Mouse (Mus musculus) ES-E14 (cell line): ENCODE data around the gene St3gal5. TPM values are rescaled to one million over a fixed set of nuclear protein-coding genes. Genes with fewer than 3 reads are reported as not detected.

Experiments
- DNase-seq: peaks from one replicate; pipeline ENCODE4 v3.0.0-alpha.2; 2013; ENCODE audit warnings: low read depth, low spot score
- H3K27ac ChIP-seq: 2 replicates; pipeline ENCODE4 v1.5.1; 2012; ENCODE audit warnings: low read depth, mild to moderate bottlenecking, low read length, moderate library complexity, mixed read lengths; ENCODE audit not compliant: poor library complexity, insufficient read depth, severe bottlenecking
- H3K36me3 ChIP-seq: 2 replicates; pipeline ENCODE4 v1.6.1; 2012; ENCODE audit warnings: mild to moderate bottlenecking, low read length, moderate library complexity, mixed read lengths; ENCODE audit not compliant: control insufficient read depth, poor library complexity, insufficient read depth, severe bottlenecking
- H3K4me1 ChIP-seq, 2 experiments: fragments of 150-350 bp in 1 of 2; sonication (generic) in 1 of 2; 2 replicates each; pipeline ENCODE4 v1.6.1; 2012; ENCODE audit warnings: low read length in 2 of 2, mild to moderate bottlenecking in 1 of 2, mixed read lengths in 1 of 2; ENCODE audit not compliant: control insufficient read depth in 2 of 2, insufficient read depth in 2 of 2, poor library complexity in 1 of 2
- H3K4me3 ChIP-seq, 2 experiments: fragments of 150-350 bp in 1 of 2; sonication (generic) in 1 of 2; 2 replicates each; pipeline ENCODE4 v1.5.1; 2012; ENCODE audit warnings: low read length in 2 of 2, low read depth in 1 of 2, mild to moderate bottlenecking in 1 of 2, mixed read lengths in 1 of 2; ENCODE audit not compliant: insufficient read depth in 1 of 2, poor library complexity in 1 of 2, severe bottlenecking in 1 of 2
- H3K9ac ChIP-seq: 2 replicates; pipeline ENCODE4 v1.6.1; 2012; ENCODE audit warnings: low read depth, mild to moderate bottlenecking, low read length, mixed read lengths; ENCODE audit not compliant: poor library complexity, insufficient read depth, severe bottlenecking
- H3K9me3 ChIP-seq: fragments of 150-350 bp; sonication (generic); 2 replicates; pipeline ENCODE4 v1.6.1; 2012; ENCODE audit warnings: low read depth, mild to moderate bottlenecking, low read length; ENCODE audit not compliant: control insufficient read depth, insufficient read depth
- CHD2 ChIP-seq: IDR thresholded peaks from 2 replicates; pipeline ENCODE4 v1.6.1; 2014; ENCODE audit warnings: mild to moderate bottlenecking, low read depth, low read length, inconsistent platforms
- HCFC1 ChIP-seq: IDR thresholded peaks from 2 replicates; pipeline ENCODE4 v1.6.1; 2012; ENCODE audit warnings: low read length, inconsistent platforms, borderline replicate concordance; ENCODE audit not compliant: insufficient read depth
- MAFK ChIP-seq: IDR thresholded peaks from 2 replicates; pipeline ENCODE4 v1.6.1; 2014; ENCODE audit warnings: mild to moderate bottlenecking, low read depth, low read length, inconsistent platforms; ENCODE audit not compliant: insufficient read depth
- ZC3H11A ChIP-seq: IDR thresholded peaks from 2 replicates; pipeline ENCODE4 v1.6.1; 2012; ENCODE audit warnings: low read depth, mild to moderate bottlenecking, inconsistent platforms, low read length, borderline replicate concordance
- ZNF384 ChIP-seq: IDR thresholded peaks from 2 replicates; pipeline ENCODE4 v1.6.1; 2012; ENCODE audit warnings: low read depth, low read length, inconsistent platforms
- in situ Hi-C, 2 experiments: fragments of 600-800 bp; cut with MboI; formaldehyde crosslinking; loops; one replicate each; pipeline ENCODE4 v1.15.1; 2025; ENCODE audit warnings: low sequenced_read_pairs in 2 of 2, inconsistent platforms in 1 of 2; ENCODE audit not compliant: unreplicated experiment in 2 of 2
- total RNA-seq: library from RNA; depleted of rRNA; stranded (reverse); fragments of 300-350 nt; gene quantifications from 2 replicates; pipeline ENCODE4 v1.2.3, GENCODE M21; 2012

The St3gal5 gene
- total RNA-seq, 1 experiment: 13.3 TPM

DNA sequence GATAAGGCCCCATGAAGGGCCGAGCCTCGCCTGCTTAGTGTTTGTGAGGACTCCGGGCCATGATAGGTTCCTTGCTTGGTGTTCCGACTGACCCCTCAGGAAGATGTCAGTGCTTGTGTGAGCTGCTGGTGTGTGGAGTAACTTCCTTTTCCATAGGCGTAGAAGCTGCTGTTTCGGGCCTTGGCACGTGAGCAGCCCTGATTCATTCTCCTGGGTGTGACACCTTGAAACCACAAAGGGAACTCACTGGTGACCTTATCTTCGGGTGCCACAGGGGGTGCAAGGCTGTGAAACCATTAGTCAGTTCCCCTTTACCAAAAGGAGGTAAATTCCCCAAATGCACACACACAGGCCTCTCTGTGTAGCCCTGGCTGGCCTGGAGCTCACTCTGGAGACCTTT is 43.0 kb downstream of the St3gal5 start:
- Histone ChIP-seq H3K4me3 (no peak overlapping the region), H3K9ac (no peak overlapping the region), H3K27ac (no peak overlapping the region), H3K4me1 (no peaks in the 10 kb centered on the region), H3K9me3 (no peaks in the 10 kb centered on the region), H3K36me3 (no peaks in the 10 kb centered on the region; the same call in 1 of the 2 replicates)
- no peak for TF ChIP-seq HCFC1
- no peak for TF ChIP-seq CHD2
- no peak for TF ChIP-seq MAFK
- no peak for TF ChIP-seq ZC3H11A
- TF ChIP-seq ZNF384: no peak
- DNase-seq: no peak
- in situ Hi-C loops: no loop called here

DNA sequence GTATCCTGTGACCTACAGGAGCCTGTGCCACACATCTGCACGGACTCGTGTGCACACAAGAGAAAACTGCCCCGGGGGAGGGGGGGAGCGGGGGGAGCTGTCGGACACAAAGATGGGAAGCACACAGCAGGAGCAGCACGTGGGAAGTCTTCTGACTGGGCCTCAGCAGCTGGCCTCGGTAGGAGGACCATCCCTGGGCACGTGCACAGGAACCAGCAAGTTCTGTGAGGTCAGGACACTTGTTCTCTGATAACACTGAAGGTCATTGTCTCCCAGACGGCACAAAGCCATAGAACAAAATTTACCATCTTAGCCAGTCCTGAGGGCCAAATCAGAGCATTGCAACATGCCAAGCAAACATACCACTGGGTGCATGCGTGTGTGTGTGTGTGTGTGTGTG is 43.8 kb downstream of the St3gal5 start:
- Histone ChIP-seq H3K27ac (no peak overlapping the region), H3K9me3 (no peaks in the 10 kb centered on the region), H3K9ac (no peak overlapping the region), H3K4me1 (no peaks in the 10 kb centered on the region), H3K36me3 (no peaks in the 10 kb centered on the region; the same call in 1 of the 2 replicates), H3K4me3 (no peak overlapping the region)
- DNase-seq: no peak
- TF ChIP-seq CHD2 (no peak), ZC3H11A (no peak), HCFC1 (no peak), ZNF384 (no peak), MAFK (no peak)
- in situ Hi-C loops: no loop called here

DNA sequence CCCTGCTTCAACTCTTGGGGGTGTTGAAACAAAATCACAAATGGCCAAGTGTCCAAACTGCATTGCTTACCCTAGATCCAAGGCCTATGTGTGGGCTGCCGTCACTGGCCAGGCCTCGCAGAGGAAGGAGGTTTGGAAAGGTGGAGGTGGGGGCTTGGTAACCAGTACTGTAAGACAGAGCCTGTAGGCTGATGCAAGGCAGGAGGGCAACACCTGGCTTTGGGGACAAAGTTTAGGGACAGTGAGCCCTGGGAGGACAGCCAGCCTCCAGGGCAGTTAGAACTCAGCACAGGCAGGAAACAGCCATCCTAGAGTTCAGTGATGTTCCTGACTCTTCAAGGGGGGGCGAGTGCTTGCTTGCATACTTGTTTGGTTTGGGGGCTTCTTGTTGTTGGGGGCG is 45.2 kb downstream of the St3gal5 start:
- no peak for DNase-seq
- in situ Hi-C loops: no loop called here
- Histone ChIP-seq H3K9ac (no peak overlapping the region), H3K9me3 (no peaks in the 10 kb centered on the region), H3K36me3 (no peaks in the 10 kb centered on the region), H3K4me1 (no peaks in the 10 kb centered on the region), H3K27ac (no peak overlapping the region), H3K4me3 (no peak overlapping the region)
- TF ChIP-seq HCFC1: no peak
- TF ChIP-seq CHD2: no peak
- TF ChIP-seq ZNF384: no peak
- TF ChIP-seq MAFK: no peak
- TF ChIP-seq ZC3H11A: no peak

DNA sequence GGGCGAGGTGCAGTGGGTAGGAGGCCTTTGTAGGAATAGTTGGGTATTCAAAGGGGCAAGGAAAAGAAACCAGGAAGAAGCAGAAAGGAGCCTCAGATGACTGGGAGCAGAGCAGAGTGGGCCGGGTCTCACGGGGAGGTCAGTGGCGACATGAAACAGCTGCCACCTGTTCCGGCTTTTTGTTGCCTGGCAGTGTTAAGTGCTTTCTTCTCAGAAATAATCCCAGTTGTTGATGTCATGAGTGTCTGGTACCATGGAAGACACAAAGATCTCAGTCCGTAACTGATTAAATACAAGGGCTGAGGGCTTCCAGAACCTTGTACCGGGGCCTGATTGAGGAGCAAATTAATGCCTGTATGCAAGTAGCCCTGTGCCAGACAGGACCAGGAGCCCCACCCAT is 47.0 kb downstream of the St3gal5 start:
- H3K9me3 ChIP-seq: no peaks in the 10 kb centered on the region

DNA sequence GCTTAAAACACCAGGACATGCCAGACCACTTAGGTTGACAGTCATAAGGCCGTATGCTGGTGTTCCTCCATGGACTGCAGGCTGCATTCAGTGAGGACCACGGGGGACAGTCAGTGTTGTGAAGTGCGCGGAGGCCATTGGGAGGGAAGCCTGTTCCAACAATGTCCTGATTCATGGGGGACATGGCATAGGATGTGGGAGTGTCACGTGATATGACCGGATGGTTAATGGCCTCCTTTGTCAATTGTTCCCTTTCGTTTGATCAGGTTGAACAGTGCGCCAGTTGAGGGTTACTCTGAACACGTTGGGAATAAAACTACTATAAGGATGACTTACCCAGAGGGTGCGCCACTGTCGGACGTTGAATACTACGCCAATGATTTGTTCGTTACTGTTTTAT is 49.4 kb downstream of the St3gal5 start:
- in situ Hi-C loops: no loop called here
- no peaks in the 10 kb centered on the region for H3K36me3 ChIP-seq
- no peak for DNase-seq

More for the DNA sequence above, 47.0 kb downstream of the St3gal5 start:
- H3K36me3 ChIP-seq: no peaks in the 10 kb centered on the region
- H3K9ac ChIP-seq: no peak overlapping the region
- no peak overlapping the region for H3K4me3 ChIP-seq
- H3K27ac ChIP-seq: no peak overlapping the region
- DNase-seq: no peak
- no peaks in the 10 kb centered on the region for H3K4me1 ChIP-seq
- no peak for TF ChIP-seq MAFK
- TF ChIP-seq ZC3H11A: no peak
- in situ Hi-C loops: no loop called here

More for the DNA sequence above, 49.4 kb downstream of the St3gal5 start:
- Histone ChIP-seq H3K4me1 (no peaks in the 10 kb centered on the region), H3K9ac (no peak overlapping the region), H3K4me3 (no peak overlapping the region), H3K9me3 (no peaks in the 10 kb centered on the region), H3K27ac (no peak overlapping the region)
- TF ChIP-seq ZC3H11A: no peak
- no peak for TF ChIP-seq MAFK
- TF ChIP-seq CHD2: no peak
- TF ChIP-seq ZNF384: no peak
- TF ChIP-seq HCFC1: no peak
